Mouse (Mus musculus) liver, adult 2 months (tissue): ENCODE measurements around the gene Apbb2.

Experiments used
- CTCF ChIP-seq: fragments of 200-500 bp; IDR thresholded peaks from 2 replicates; pipeline ENCODE4 v1.5.1; 2011; ENCODE audit warnings: low read depth, low read length, control low read depth
- POLR2A ChIP-seq: fragments of 200-500 bp; IDR thresholded peaks from 2 replicates; pipeline ENCODE4 v1.6.1; 2011; ENCODE audit warnings: low read length, control low read depth; ENCODE audit not compliant: insufficient read depth; ENCODE audit errors: extremely low read depth

- no peak for TF ChIP-seq CTCF
- TF ChIP-seq POLR2A, result no peak
Observed at GRCm38 (mm10) chr5:66613725-66614124, 4.9 kb downstream of the Apbb2 start.
